Mouse (Mus musculus) MEL (cell line): Measurements from ENCODE around the gene Asb16. TPM values are rescaled to one million over a fixed set of nuclear protein-coding genes. Genes with fewer than 3 reads are reported as not detected.

Experiments
- DNase-seq: peaks from one replicate; pipeline ENCODE4 v3.0.0; 2011; ENCODE audit warnings: low read depth, low spot score
- H3K27ac ChIP-seq: 2 replicates; pipeline ENCODE4 v1.5.1; 2012; ENCODE audit warnings: low read depth, mild to moderate bottlenecking, control low read depth, low read length, moderate library complexity; ENCODE audit not compliant: control insufficient read depth
- H3K27me3 ChIP-seq, 2 experiments: fragments of 150-350 bp in 1 of 2; sonication (generic) in 1 of 2; 2 replicates each; pipeline ENCODE4 v1.6.1; 2012; ENCODE audit warnings: low read length in 2 of 2, mild to moderate bottlenecking in 2 of 2, improper control_type of control experiment in 1 of 2, moderate library complexity in 1 of 2; ENCODE audit not compliant: insufficient read depth in 2 of 2, control insufficient read depth in 1 of 2
- H3K36me3 ChIP-seq, 2 experiments: 2 replicates each; pipeline ENCODE4 v1.6.1; 2012 to 2014; ENCODE audit warnings: low read length in 2 of 2, improper control_type of control experiment in 1 of 2, inconsistent platforms in 1 of 2, mild to moderate bottlenecking in 1 of 2; ENCODE audit not compliant: insufficient read depth in 2 of 2, control insufficient read depth in 1 of 2
- H3K4me1 ChIP-seq, 2 experiments: fragments of 150-350 bp in 1 of 2; sonication (generic) in 1 of 2; 2 replicates each; pipeline ENCODE4 v1.6.1; 2012; ENCODE audit warnings: low read length in 2 of 2, improper control_type of control experiment in 1 of 2, mild to moderate bottlenecking in 1 of 2; ENCODE audit not compliant: insufficient read depth in 2 of 2, control insufficient read depth in 1 of 2
- H3K4me3 ChIP-seq, 2 experiments: fragments of 150-350 bp in 1 of 2; sonication (generic) in 1 of 2; 2 replicates each; pipeline ENCODE4 v1.5.1; 2012; ENCODE audit warnings: low read depth in 2 of 2, low read length in 2 of 2, mild to moderate bottlenecking in 2 of 2, moderate library complexity in 2 of 2, control low read depth in 1 of 2, improper control_type of control experiment in 1 of 2; ENCODE audit not compliant: control insufficient read depth in 1 of 2, insufficient read depth in 1 of 2
- H3K79me2 ChIP-seq: 2 replicates; pipeline ENCODE4 v1.6.1; 2012; ENCODE audit warnings: mild to moderate bottlenecking, low read length, moderate library complexity; ENCODE audit not compliant: control insufficient read depth, poor library complexity, insufficient read depth
- H3K9ac ChIP-seq: 2 replicates; pipeline ENCODE4 v1.6.1; 2012; ENCODE audit warnings: low read depth, mild to moderate bottlenecking, control low read depth, low read length, moderate library complexity; ENCODE audit not compliant: control insufficient read depth, poor library complexity, severe bottlenecking
- H3K9me3 ChIP-seq: fragments of 150-350 bp; sonication (generic); replicated peaks from 2 replicates; pipeline ENCODE4 v1.6.1; 2012; ENCODE audit warnings: mild to moderate bottlenecking, low read length, improper control_type of control experiment, moderate library complexity; ENCODE audit not compliant: insufficient read depth
- ELF1 ChIP-seq: IDR thresholded peaks from 2 replicates; pipeline ENCODE4 v1.6.1; 2014; ENCODE audit warnings: low read depth, mild to moderate bottlenecking, inconsistent platforms, low read length, improper control_type of control experiment, moderate library complexity
- EP300 ChIP-seq, 2 experiments: IDR thresholded peaks; 2 replicates each; pipeline ENCODE4 v1.6.1; 2011; ENCODE audit warnings: improper control_type of control experiment in 2 of 2, low read length in 2 of 2, low read depth in 1 of 2, mild to moderate bottlenecking in 1 of 2
- GATA1 ChIP-seq: IDR thresholded peaks from 2 replicates; pipeline ENCODE4 v1.6.1; 2011; ENCODE audit warnings: low read depth, low read length, improper control_type of control experiment
- HCFC1 ChIP-seq: IDR thresholded peaks from 2 replicates; pipeline ENCODE4 v1.6.1; 2012; ENCODE audit warnings: low read depth, mild to moderate bottlenecking, inconsistent platforms, low read length, improper control_type of control experiment, moderate library complexity
- JUND ChIP-seq: IDR thresholded peaks from 2 replicates; pipeline ENCODE4 v1.6.1; 2011; ENCODE audit warnings: low read depth, mild to moderate bottlenecking, improper control_type of control experiment, low read length
- KAT2A ChIP-seq: conservative IDR thresholded peaks from 2 replicates; pipeline ENCODE4 v1.6.1; 2012; ENCODE audit warnings: low read depth, low read length, improper control_type of control experiment, inconsistent platforms
- MAX ChIP-seq: IDR thresholded peaks from 2 replicates; pipeline ENCODE4 v1.6.1; 2011; ENCODE audit warnings: low read length, improper control_type of control experiment
- MXI1 ChIP-seq: IDR thresholded peaks from 2 replicates; pipeline ENCODE4 v1.6.1; 2011; ENCODE audit warnings: mild to moderate bottlenecking, low read depth, low read length, improper control_type of control experiment
- MYB ChIP-seq: IDR thresholded peaks from 2 replicates; pipeline ENCODE4 v1.6.1; 2011; ENCODE audit warnings: mild to moderate bottlenecking, low read depth, low read length, improper control_type of control experiment
- POLR2A ChIP-seq, 2 experiments: IDR thresholded peaks; 2 replicates each; pipeline ENCODE4 v1.6.1; 2011 to 2012; ENCODE audit warnings: low read length in 2 of 2, mild to moderate bottlenecking in 2 of 2, control low read depth in 1 of 2, improper control_type of control experiment in 1 of 2, low read depth in 1 of 2, moderate library complexity in 1 of 2; ENCODE audit not compliant: control insufficient read depth in 1 of 2, insufficient read depth in 1 of 2, poor library complexity in 1 of 2
- POLR2AphosphoS2 ChIP-seq: IDR thresholded peaks from 2 replicates; pipeline ENCODE4 v1.6.1; 2011; ENCODE audit warnings: low read length, improper control_type of control experiment
- POLR2AphosphoS5 ChIP-seq: IDR thresholded peaks from 2 replicates; pipeline ENCODE4 v1.6.1; 2012; ENCODE audit warnings: low read depth, borderline replicate concordance, mild to moderate bottlenecking, inconsistent platforms, low read length, moderate library complexity, mixed read lengths
- RCOR1 ChIP-seq: IDR thresholded peaks from 2 replicates; pipeline ENCODE4 v1.6.1; 2012; ENCODE audit warnings: low read depth, mild to moderate bottlenecking, inconsistent platforms, low read length, improper control_type of control experiment
- SMC3 ChIP-seq: IDR thresholded peaks from 2 replicates; pipeline ENCODE4 v1.6.1; 2011; ENCODE audit warnings: low read depth, low read length, improper control_type of control experiment
- TAL1 ChIP-seq: IDR thresholded peaks from 2 replicates; pipeline ENCODE4 v1.6.1; 2012; ENCODE audit warnings: mild to moderate bottlenecking, inconsistent platforms, low read length, moderate library complexity, mixed read lengths
- TBP ChIP-seq: IDR thresholded peaks from 2 replicates; pipeline ENCODE4 v1.8.0; 2011; ENCODE audit warnings: low read depth, low read length, improper control_type of control experiment
- TCF12 ChIP-seq: IDR thresholded peaks from 2 replicates; pipeline ENCODE4 v1.6.1; 2014; ENCODE audit warnings: low read depth, mild to moderate bottlenecking, inconsistent platforms, low read length, improper control_type of control experiment, moderate library complexity
- ZMIZ1 ChIP-seq: IDR thresholded peaks from 2 replicates; pipeline ENCODE4 v1.6.1; 2012; ENCODE audit warnings: low read depth, mild to moderate bottlenecking, inconsistent platforms, low read length, improper control_type of control experiment, moderate library complexity
- ZNF384 ChIP-seq: IDR thresholded peaks from 2 replicates; pipeline ENCODE4 v1.6.1; 2012; ENCODE audit warnings: low read depth, mild to moderate bottlenecking, inconsistent platforms, low read length, improper control_type of control experiment
- polyA plus RNA-seq, 2 experiments: library from polyadenylated mRNA; stranded (reverse) in 1 of 2; unstranded in 1 of 2; fragments of >175 nt in 1 of 2; fragments of >200 nt in 1 of 2; gene quantifications; 2 replicates each; pipeline versions ENCODE4 v1.2.1 to v1.2.4; 2012; ENCODE audit warnings: low replicate concordance in 2 of 2, low read depth in 1 of 2; ENCODE audit not compliant: insufficient read length in 2 of 2, insufficient read depth in 1 of 2, missing spikeins in 1 of 2
- total RNA-seq: library from RNA; depleted of rRNA; stranded (reverse); fragments of 300-350 nt; gene quantifications from 2 replicates; pipeline ENCODE4 v1.2.3, GENCODE M21; 2012

The Asb16 gene
- total and polyA plus RNA-seq, 3 experiments, result 4.4 to 8.5 TPM; not detected in 1

GRCm38 (mm10) chr11:102291051-102291535, 22.6 kb downstream of the Asb16 start:
- peaks cover 2 to 5% of the 10 kb centered on the region in 2 experiments; a peak in 3 of 4 replicates for H3K36me3 ChIP-seq
- no peaks in the 10 kb centered on the region for H3K27me3 ChIP-seq
- no peak overlapping the region for H3K4me3 ChIP-seq
- peaks cover 0 to 7% of the 10 kb centered on the region in 2 experiments; a peak in 3 of 4 replicates for H3K4me1 ChIP-seq
- H3K27ac ChIP-seq, result no peak overlapping the region
- H3K9me3 ChIP-seq, result no peaks in the 10 kb centered on the region
- no peak overlapping the region for H3K9ac ChIP-seq
- TF ChIP-seq ZNF384 (no peak), RCOR1 (no peak), TBP (no peak), ELF1 (no peak), POLR2AphosphoS2 (no peak), SMC3 (no peak), ZMIZ1 (no peak), MXI1 (no peak), TAL1 (no peak), GATA1 (no peak), TCF12 (no peak), JUND (no peak), POLR2AphosphoS5 (no peak), MAX (no peak), POLR2A (IDR thresholded peaks at IDR 0.05; ENCODE audit: control insufficient read depth in 1 of 2, insufficient read depth in 1 of 2, low read depth in 1 of 2, low read length in 2 of 2, poor library complexity in 1 of 2) (no peak), EP300 (IDR thresholded peaks at IDR 0.05; ENCODE audit: low read depth in 1 of 2, low read length in 2 of 2) (no peak)
- peaks cover 19% of the 10 kb centered on the region for H3K79me2 ChIP-seq
- DNase-seq, result no peak

DNA sequence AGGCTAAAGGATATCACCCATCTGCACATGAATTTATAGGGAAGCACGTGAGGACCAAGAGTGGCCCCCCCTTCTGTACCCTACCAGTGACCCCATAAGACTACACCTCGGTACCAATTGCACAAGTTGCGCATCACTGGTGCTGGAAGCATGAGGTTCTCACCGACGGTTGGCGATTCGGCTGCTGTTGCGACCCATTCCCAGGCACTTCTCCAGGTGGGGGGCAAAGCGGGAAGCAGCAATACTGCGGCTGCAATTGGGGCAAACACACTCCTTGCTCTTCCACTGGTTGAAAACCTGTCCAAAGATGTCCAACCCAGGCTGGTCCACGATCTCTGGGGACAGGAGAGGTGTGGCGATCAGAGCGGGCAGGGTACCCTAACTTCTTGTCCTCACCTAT, 25.4 kb downstream of the Asb16 start:
- Histone ChIP-seq H3K27me3 (no peaks in the 10 kb centered on the region), H3K9ac (no peak overlapping the region), H3K4me1 (peaks cover 0 to 10% of the 10 kb centered on the region in 2 experiments; a peak in 3 of 4 replicates), H3K36me3 (peaks cover 2 to 6% of the 10 kb centered on the region in 2 experiments; a peak in 3 of 4 replicates), H3K27ac (no peak overlapping the region), H3K9me3 (no peaks in the 10 kb centered on the region), H3K4me3 (no peak overlapping the region)
- no peak for DNase-seq
- no peak for TF ChIP-seq HCFC1
- TF ChIP-seq KAT2A, result no peak
- no peak for TF ChIP-seq SMC3
- TF ChIP-seq RCOR1, result no peak
- TF ChIP-seq ZNF384, result no peak
- no peak for TF ChIP-seq MYB
- TF ChIP-seq GATA1, result no peak
- TF ChIP-seq, all 39 proteins: peak for 0
- peaks cover 24% of the 10 kb centered on the region for H3K79me2 ChIP-seq
